ENCODE assay signal across 8 mouse cellular contexts in genomic region chr6:117840686-117841510, GRCm38 (mm10). TPM values are rescaled to one million over a fixed set of nuclear protein-coding genes. Genes with fewer than 3 reads are reported as not detected.
DNase-seq lines count a peak whose midpoint lies in the region; ATAC-seq and TF ChIP-seq lines count a peak whose summit lies in the region.

Gene Zfp637, plus strand, starts transcription at chr6:117841180.

- no peak for TF ChIP-seq EP300 in liver, postnatal 0 days (IDR thresholded peaks at IDR 0.05; ENCODE audit: low read depth)

- no peaks in the 10 kb centered on the region for H3K9me3 ChIP-seq in E14TG2a.4 (ENCODE audit: low read length)
- H3K9me3 ChIP-seq in forebrain, embryonic 13.5 days (replicated peaks): no peaks in the 10 kb centered on the region
- no peaks in the 10 kb centered on the region for H3K9me3 ChIP-seq in liver, postnatal 0 days (ENCODE audit: low read length)
- H3K9me3 ChIP-seq in neural tube, embryonic 15.5 days (replicated peaks): no peaks in the 10 kb centered on the region

- WGBS in forebrain, embryonic 13.5 days: 1% methylated on average over 56 of the region's 66 CpGs
- WGBS in large intestine, adult 2 months: under 1% methylated on average over 66 of the region's 66 CpGs
- under 1% methylated on average over 64 of the region's 66 CpGs for WGBS in liver, postnatal 0 days (ENCODE audit: insufficient replicate concordance)
- WGBS in neural tube, embryonic 15.5 days: under 1% methylated on average over 66 of the region's 66 CpGs

- H3K4me3 ChIP-seq in E14TG2a.4 (replicated peaks; ENCODE audit: low read length): peak within 1 kb of the TSS; percentile 95
- H3K4me3 ChIP-seq in forebrain, embryonic 13.5 days: peak within 1 kb of the TSS; percentile 74
- H3K4me3 ChIP-seq in liver, postnatal 0 days (ENCODE audit: low read depth, low read length): peak within 1 kb of the TSS; percentile 93
- H3K4me3 ChIP-seq in neural tube, embryonic 15.5 days (replicated peaks): peak within 1 kb of the TSS; percentile 79

- H3K27me3 ChIP-seq in E14TG2a.4 (ENCODE audit: insufficient read depth, low read length): peaks cover 7% of the 10 kb centered on the region
- no peaks in the 10 kb centered on the region for H3K27me3 ChIP-seq in forebrain, embryonic 13.5 days
- no peaks in the 10 kb centered on the region for H3K27me3 ChIP-seq in liver, postnatal 0 days (ENCODE audit: insufficient read depth, low read length)
- no peaks in the 10 kb centered on the region for H3K27me3 ChIP-seq in neural tube, embryonic 15.5 days (replicated peaks)

- intact Hi-C loops in heart, postnatal 10 days (cut with DNase I): loop anchor here (5.0 to 10.0 kb wide), 3 partner anchors 36 to 254 kb away; no protein-coding TSS in a partner anchor

- peak within 1 kb of the TSS; percentile 76 for H3K4me2 ChIP-seq in forebrain, embryonic 13.5 days
- H3K4me2 ChIP-seq in liver, postnatal 0 days (ENCODE audit: low read depth, low read length): peak within 1 kb of the TSS; percentile 99
- peak within 1 kb of the TSS; percentile 82 for H3K4me2 ChIP-seq in neural tube, embryonic 15.5 days

- peaks cover 23% of the 10 kb centered on the region for H3K4me1 ChIP-seq in E14TG2a.4 (replicated peaks; ENCODE audit: low read depth, low read length)
- peaks cover 13% of the 10 kb centered on the region for H3K4me1 ChIP-seq in forebrain, embryonic 13.5 days
- peaks cover 12% of the 10 kb centered on the region for H3K4me1 ChIP-seq in liver, postnatal 0 days (ENCODE audit: insufficient read depth)
- H3K4me1 ChIP-seq in neural tube, embryonic 15.5 days: peaks cover 16% of the 10 kb centered on the region

- H3K36me3 ChIP-seq in E14TG2a.4 (ENCODE audit: insufficient read depth, low read length): peaks cover 26% of the 10 kb centered on the region
- peaks cover 29% of the 10 kb centered on the region for H3K36me3 ChIP-seq in forebrain, embryonic 13.5 days (ENCODE audit: poor library complexity, severe bottlenecking)
- peaks cover 18% of the 10 kb centered on the region for H3K36me3 ChIP-seq in liver, postnatal 0 days (replicated peaks; ENCODE audit: insufficient read depth, low read length)
- peaks cover 29% of the 10 kb centered on the region for H3K36me3 ChIP-seq in neural tube, embryonic 15.5 days

- peak; percentile 94 to 95 for DNase-seq in heart, postnatal 10 days
- peak; percentile 57 for DNase-seq in large intestine, adult 2 months (ENCODE audit: low read depth, low spot score)
- DNase-seq in liver, postnatal 0 days: peak; percentile 93
- peak; percentile 92 for DNase-seq in testis, postnatal 14 days (ENCODE audit: low spot score)

- peak; percentile 97 for ATAC-seq in cerebellum, adult (ENCODE audit: insufficient number of reproducible peaks, low FRiP score, low TSS enrichment)
- ATAC-seq in forebrain, embryonic 13.5 days: peak; percentile 97
- ATAC-seq in liver, postnatal 0 days: peak; percentile 97
- peak; percentile 97 for ATAC-seq in neural tube, embryonic 15.5 days (ENCODE audit: low FRiP score)

- no peak for TF ChIP-seq CTCF in E14TG2a.4 (conservative IDR thresholded peaks at IDR 0.05; ENCODE audit: low read length)
- TF ChIP-seq CTCF in liver, postnatal 0 days (IDR thresholded peaks at IDR 0.05; ENCODE audit: low read depth): peak; percentile 79

- H3K9ac ChIP-seq in forebrain, embryonic 13.5 days: peak within 1 kb of the TSS; percentile 98
- peak within 1 kb of the TSS; percentile 87 for H3K9ac ChIP-seq in liver, postnatal 0 days (replicated peaks)
- peak within 1 kb of the TSS; percentile 98 for H3K9ac ChIP-seq in neural tube, embryonic 15.5 days (replicated peaks)

- H3K27ac ChIP-seq in forebrain, embryonic 13.5 days: peak within 1 kb of the TSS; percentile 93
- H3K27ac ChIP-seq in liver, postnatal 0 days (ENCODE audit: low read depth): peak within 1 kb of the TSS; percentile 90
- peak within 1 kb of the TSS; percentile 96 for H3K27ac ChIP-seq in neural tube, embryonic 15.5 days (replicated peaks)

RNA-seq across cellular contexts. Expression of gene Zfp637, which starts in this region (rescaled TPM):
- 185 and 192 TPM in 2 replicates for polyA plus RNA-seq in forebrain, embryonic 13.5 days (2015; fragmentation: Nextera tagmentation; extraction: Ambion mirVana)
- total RNA-seq in heart, postnatal 10 days (2021): 10 to 100 TPM; 33.0 to 45.2 TPM
- polyA plus RNA-seq in large intestine, adult 2 months (2012; rRNA removed): 20.1 and 21.0 TPM in 2 replicates
- 25.4 and 25.7 TPM in 2 replicates for polyA plus RNA-seq in liver, postnatal 0 days (2015; fragmentation: Nextera tagmentation; extraction: Ambion mirVana)
- 128 and 133 TPM in 2 replicates for polyA plus RNA-seq in neural tube, embryonic 15.5 days (2015; fragmentation: Nextera tagmentation; extraction: Ambion mirVana)

Comparison
In these comparisons a context has a peak if more than half of its experiments do, and no peak if none do; other contexts are left out.
1. Peak in every context shown above with its lines: DNase-seq, ATAC-seq, H3K4me3 ChIP-seq and H3K27ac ChIP-seq.